Mouse (Mus musculus) kidney, postnatal 0 days (tissue): ENCODE data around the gene Ssh3. TPM values are rescaled to one million over a fixed set of nuclear protein-coding genes. Genes with fewer than 3 reads are reported as not detected.
"Not testable (repeated sequence)": the region's sequence is repeated elsewhere in the genome, so short reads cannot be mapped to it uniquely, and the experiment has no call there.

Experiments
- ATAC-seq: fragments of 200-750 bp; cut with Nextera tagmentation; replicated peaks from 2 replicates; pipeline ENCODE4 v1.8.0; 2017; ENCODE audit warnings: low read depth, moderate number of reproducible peaks, moderate TSS enrichment, moderate library complexity; ENCODE audit not compliant: low FRiP score
- DNase-seq: peaks from one replicate; pipeline ENCODE4 v3.0.0-alpha.2; 2016; ENCODE audit warnings: low spot score
- H3K27ac ChIP-seq: fragments of 300-500 bp; sonication (generic); 2 replicates; pipeline ENCODE4 v1.5.1; 2014; ENCODE audit warnings: mild to moderate bottlenecking
- H3K27me3 ChIP-seq: fragments of 300-500 bp; sonication (generic); 2 replicates; pipeline ENCODE4 v1.6.1; 2014; ENCODE audit warnings: low read length, mixed read lengths; ENCODE audit not compliant: insufficient read depth
- H3K36me3 ChIP-seq: fragments of 300-500 bp; sonication (generic); 2 replicates; pipeline ENCODE4 v1.6.1; 2014; ENCODE audit warnings: low read length, mixed read lengths; ENCODE audit not compliant: insufficient read depth
- H3K4me1 ChIP-seq: fragments of 300-500 bp; sonication (generic); replicated peaks from 2 replicates; pipeline ENCODE4 v1.6.1; 2014; ENCODE audit warnings: antibody characterized with exemption, low read length, mixed read lengths; ENCODE audit not compliant: insufficient read depth
- H3K4me2 ChIP-seq: fragments of 300-500 bp; sonication (generic); 2 replicates; pipeline ENCODE4 v1.6.1; 2014; ENCODE audit warnings: mild to moderate bottlenecking, low read length, moderate library complexity, mixed read lengths
- H3K4me3 ChIP-seq: fragments of 300-500 bp; sonication (generic); replicated peaks from 2 replicates; pipeline ENCODE4 v1.5.1; 2014; ENCODE audit warnings: low read depth, low read length
- H3K9ac ChIP-seq: fragments of 300-500 bp; sonication (generic); 2 replicates; pipeline ENCODE4 v1.6.1; 2014; ENCODE audit warnings: low read depth, low read length
- H3K9me3 ChIP-seq: fragments of 300-500 bp; sonication (generic); replicated peaks from 2 replicates; pipeline ENCODE4 v1.6.1; 2016; ENCODE audit warnings: low read length, inconsistent platforms, mixed read lengths
- CTCF ChIP-seq: IDR thresholded peaks from 2 replicates; pipeline ENCODE4 v1.5.1; 2016; ENCODE audit warnings: antibody characterized with exemption, low read depth, mild to moderate bottlenecking, moderate library complexity
- WGBS: fragments of 180-500 bp; shearing (Covaris S2); extraction: QIAGEN DNeasy Blood & Tissue Kit; methylation state at CpG from one replicate; pipeline ENCODE4 v1.1.7; 2014; 5-methylcytosine and 5-hydroxymethylcytosine counted together
- polyA plus RNA-seq: library from polyadenylated mRNA; unstranded; fragments of >200 nt; fragmentation: Nextera tagmentation; extraction: Ambion mirVana; gene quantifications from 2 replicates; pipeline ENCODE4 v1.2.1, GENCODE M21; 2015

The Ssh3 gene
- polyA plus RNA-seq, 1 experiment from 2014 or later = 15.6 TPM

GRCm38 (mm10) chr19:4257897-4258252 is 11.1 kb downstream of the Ssh3 start:
- 0 out of 2 replicates have a peak overlapping the region, but pooled peaks have one; percentile 31 for H3K27ac ChIP-seq
- WGBS = 18% methylated on average over 12 of the region's 12 CpGs
- H3K9ac ChIP-seq = peak overlapping the region; percentile 44
- H3K27me3 ChIP-seq = no peaks in the 10 kb centered on the region
- no peaks in the 10 kb centered on the region for H3K4me1 ChIP-seq
- no peak overlapping the region; the same call in 1 of the 2 replicates for H3K4me3 ChIP-seq
- TF ChIP-seq CTCF = no peak; the same call in 1 of the 2 replicates
- DNase-seq = no peak
- no peaks in the 10 kb centered on the region for H3K9me3 ChIP-seq
- peak; percentile 4; the same call in 1 of the 2 replicates for ATAC-seq
- H3K4me2 ChIP-seq = peak overlapping the region; percentile 91
- no peaks in the 10 kb centered on the region for H3K36me3 ChIP-seq

- Histone ChIP-seq H3K27me3 (no peaks in the 10 kb centered on the region), H3K36me3 (no peaks in the 10 kb centered on the region), H3K4me3 (peak overlapping the region; percentile 58), H3K4me1 (no peaks in the 10 kb centered on the region), H3K27ac (0 out of 2 replicates have a peak overlapping the region, but pooled peaks have one; percentile 31), H3K9me3 (no peaks in the 10 kb centered on the region), H3K4me2 (peak overlapping the region; percentile 91), H3K9ac (peak overlapping the region; percentile 51)
- peak; percentile 97 for TF ChIP-seq CTCF
- ATAC-seq (peak; percentile 85), DNase-seq (peak; percentile 97)
- WGBS = under 1% methylated on average over 41 of the region's 41 CpGs
These were observed 11.6 kb downstream of the Ssh3 start for GRCm38 (mm10) chr19:4257216-4257896.

- no peaks in the 10 kb centered on the region for H3K36me3 ChIP-seq
- DNase-seq = no peak
- WGBS = 80% methylated on average over 11 of the region's 11 CpGs
- H3K4me1 ChIP-seq = no peaks in the 10 kb centered on the region
- ATAC-seq = no peak
- TF ChIP-seq CTCF = peak; percentile 55; the same call in 1 of the 2 replicates
- H3K27me3 ChIP-seq = no peaks in the 10 kb centered on the region
- H3K4me2 ChIP-seq = no peak overlapping the region
- no peak overlapping the region for H3K27ac ChIP-seq
- H3K4me3 ChIP-seq = no peak overlapping the region
- no peaks in the 10 kb centered on the region for H3K9me3 ChIP-seq
- no peak overlapping the region for H3K9ac ChIP-seq
These were observed 13.3 kb downstream of the Ssh3 start for GRCm38 (mm10) chr19:4255583-4256162.

GRCm38 (mm10) chr19:4254230-4254629 is 14.8 kb downstream of the Ssh3 start:
- no peak for ATAC-seq
- no peak for TF ChIP-seq CTCF

GRCm38 (mm10) chr19:4248683-4249082 is 20.3 kb downstream of the Ssh3 start:
- ATAC-seq, H3K36me3 ChIP-seq, H3K4me2 ChIP-seq, H3K27me3 ChIP-seq, H3K9me3 ChIP-seq, H3K9ac ChIP-seq, H3K4me3 ChIP-seq, H3K27ac ChIP-seq, H3K4me1 ChIP-seq, DNase-seq: not testable (repeated sequence)
- WGBS = 74% methylated on average over 1 of the region's 1 CpGs

More at GRCm38 (mm10) chr19:4254230-4254629, 14.8 kb downstream of the Ssh3 start:
- Histone ChIP-seq H3K27me3 (no peaks in the 10 kb centered on the region), H3K27ac (no peak overlapping the region), H3K9ac (no peak overlapping the region), H3K4me1 (no peaks in the 10 kb centered on the region), H3K36me3 (no peaks in the 10 kb centered on the region), H3K4me3 (no peak overlapping the region), H3K4me2 (no peak overlapping the region), H3K9me3 (no peaks in the 10 kb centered on the region)
- DNase-seq = no peak
- WGBS = 87% methylated on average over 7 of the region's 7 CpGs

GRCm38 (mm10) chr19:4247010-4247409 is 22.0 kb downstream of the Ssh3 start:
- no peaks in the 10 kb centered on the region for H3K36me3 ChIP-seq
- no peaks in the 10 kb centered on the region for H3K4me1 ChIP-seq
- no peak overlapping the region for H3K4me3 ChIP-seq
- ATAC-seq (no peak), DNase-seq (peak; percentile 42)
- peak; percentile 58 for TF ChIP-seq CTCF
- no peaks in the 10 kb centered on the region for H3K9me3 ChIP-seq
- no peak overlapping the region for H3K4me2 ChIP-seq
- 62% methylated on average over 1 of the region's 1 CpGs for WGBS
- H3K27me3 ChIP-seq = no peaks in the 10 kb centered on the region
- no peak overlapping the region for H3K27ac ChIP-seq
- H3K9ac ChIP-seq = no peak overlapping the region
